Mouse (Mus musculus): ENCODE measurements at regions not wholly inside any gene's neighbourhood (a gene's known extent, or its start where the extent isn't known, plus 50 kb on each side); places are given as distances from the start of the nearest gene placed in this dataset.
A peak's percentile ranks its signal among the peaks of the same experiment; 100 is the strongest.

- peak; percentile 10 for DNase-seq (ENCODE audit: low spot score)
Measured at GRCm38 (mm10) chr8:62284378-62285110, 161.6 kb upstream of the Anxa10 start.

- no peak for DNase-seq (ENCODE audit: low spot score)
Measured at GRCm38 (mm10) chr8:62250551-62250950, 127.6 kb upstream of the Anxa10 start.
